Mouse (Mus musculus): ENCODE data around the gene Cntd1.

DNA sequence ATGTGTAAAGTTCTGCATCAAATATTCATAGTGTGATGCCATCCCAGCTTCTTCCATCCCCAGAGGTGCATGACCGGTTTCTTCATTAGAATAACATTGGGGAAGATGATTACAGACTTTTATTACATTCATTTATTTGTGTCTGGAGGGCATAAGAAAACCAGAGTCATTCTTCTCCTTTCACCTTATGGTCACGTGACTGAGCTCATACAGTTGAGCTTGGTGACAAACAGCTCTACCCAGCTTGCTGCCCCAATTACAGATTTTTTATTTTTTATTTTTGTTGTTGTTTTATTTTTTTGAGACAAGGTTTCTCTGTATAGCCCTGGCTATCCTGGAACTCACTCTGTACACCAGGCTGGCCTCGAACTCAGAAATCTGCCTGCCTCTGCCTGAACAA lies 6.4 kb upstream of the Cntd1 start:
- TF ChIP-seq CTCF (IDR thresholded peaks at IDR 0.05; ENCODE audit: borderline replicate concordance, control insufficient read depth, extremely low read depth, insufficient read depth, low read length, poor library complexity) (no peak), POLR2A (IDR thresholded peaks at IDR 0.05; ENCODE audit: control insufficient read depth, extremely low read depth, insufficient read depth, low read length, poor library complexity) (no peak)
